Mouse (Mus musculus) lung, adult 2 months (tissue): ENCODE measurements around the gene Hist1h2bq.
"Not testable (repeated sequence)": the region's sequence is repeated elsewhere in the genome, so short reads cannot be mapped to it uniquely, and the experiment has no call there.

ENCODE experiments used
- CTCF ChIP-seq: fragments of 200-500 bp; IDR thresholded peaks from 2 replicates; pipeline ENCODE4 v1.5.1; 2011; ENCODE audit warnings: mild to moderate bottlenecking, low read length, control low read depth; ENCODE audit not compliant: insufficient read depth
- POLR2A ChIP-seq: fragments of 200-500 bp; IDR thresholded peaks from 2 replicates; pipeline ENCODE4 v1.6.1; 2011; ENCODE audit warnings: low read depth, mild to moderate bottlenecking, control low read depth, low read length, borderline replicate concordance; ENCODE audit errors: extremely low read depth

DNA sequence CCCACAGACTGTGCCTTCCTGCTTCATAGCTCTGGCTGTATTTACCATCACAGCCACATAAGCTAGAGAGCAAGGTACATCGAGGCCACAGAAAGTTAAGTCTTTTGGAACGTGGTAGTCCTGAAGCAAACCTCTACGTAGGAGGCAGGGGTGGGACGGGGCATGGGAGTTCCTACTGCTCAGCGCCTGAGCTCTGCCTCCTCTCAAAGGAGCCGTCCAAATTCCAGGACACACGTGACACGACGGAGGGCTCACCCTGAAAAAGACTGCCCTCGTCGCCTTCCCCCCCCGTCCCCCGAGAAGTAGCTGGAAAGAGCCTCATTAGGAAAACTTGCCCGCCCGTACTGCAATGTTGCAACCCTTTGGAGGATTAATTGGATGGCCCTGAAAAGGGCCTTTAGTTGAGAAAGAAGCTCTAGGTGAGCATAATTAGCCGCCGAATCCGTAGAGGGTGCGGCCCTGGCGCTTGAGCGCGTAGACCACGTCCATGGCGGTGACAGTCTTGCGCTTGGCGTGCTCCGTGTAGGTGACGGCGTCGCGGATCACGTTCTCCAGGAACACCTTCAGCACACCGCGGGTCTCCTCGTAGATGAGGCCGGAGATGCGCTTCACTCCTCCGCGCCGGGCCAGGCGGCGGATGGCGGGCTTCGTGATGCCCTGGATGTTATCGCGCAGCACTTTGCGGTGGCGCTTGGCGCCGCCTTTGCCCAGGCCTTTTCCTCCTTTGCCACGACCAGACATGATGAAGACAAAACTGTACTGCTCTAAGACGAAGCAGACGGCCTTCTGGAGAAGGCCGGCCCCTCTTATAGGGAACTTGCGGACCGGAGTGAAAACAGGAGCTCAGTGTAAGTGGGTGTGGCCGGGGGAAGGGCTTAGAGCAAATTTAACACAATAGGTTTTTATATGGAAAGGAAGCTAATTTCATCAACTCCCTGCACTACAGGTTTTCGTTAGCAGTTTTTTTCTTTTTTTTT is 21.7 kb upstream of the Hist1h2bq start, which contains the start of gene Hist1h4n:
- TF ChIP-seq CTCF = not testable (repeated sequence)
- peak; percentile 41; the same call in 1 of the 2 replicates for TF ChIP-seq POLR2A
